In the genomic region with DNA sequence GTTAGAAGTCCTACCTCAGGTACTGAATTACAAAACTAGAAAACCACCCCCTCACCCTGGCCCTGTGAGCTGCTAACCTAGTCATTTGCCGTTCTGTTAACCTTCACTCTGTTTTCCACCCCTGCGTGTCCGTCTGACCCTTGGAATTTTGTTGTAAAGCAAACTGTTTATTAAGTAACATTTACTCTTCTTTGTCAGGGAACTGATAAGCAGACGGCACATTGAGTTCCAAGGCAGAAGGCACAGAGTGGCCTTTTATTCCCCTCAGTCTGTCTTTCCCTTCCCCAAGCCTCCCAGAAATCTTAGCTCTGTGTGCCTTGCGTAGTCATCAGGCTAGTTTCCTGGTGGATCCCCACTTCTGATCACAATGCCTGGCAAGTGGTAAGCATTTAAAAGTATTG, we compare ENCODE assay signal across 26 mouse cellular contexts. TPM values are rescaled to one million over a fixed set of nuclear protein-coding genes. Genes with fewer than 3 reads are reported as not detected.
DNase-seq lines count a peak whose midpoint lies in the region; ATAC-seq and TF ChIP-seq lines count a peak whose summit lies in the region.
"Had no signal": no experiment of that assay in that cellular context is flagged by ENCODE, and none has a peak within 500 bp of the region (broad histone marks: within the 10 kb centered on the region; RNA-seq: fewer than 3 reads in every experiment).

No protein-coding gene starts in this region.

- no peaks in the 10 kb centered on the region for H3K4me1 ChIP-seq in lung, embryonic 14.5 days (ENCODE audit: insufficient read depth)
- peaks cover 9% of the 10 kb centered on the region; the same call in 1 of the 2 replicates for H3K4me1 ChIP-seq in liver, embryonic 12.5 days
- no peaks in the 10 kb centered on the region for H3K4me1 ChIP-seq in stomach, postnatal 0 days (replicated peaks; ENCODE audit: control insufficient read depth, insufficient read depth)
- H3K4me1 ChIP-seq: embryonic facial prominence, embryonic 12.5 days; limb, embryonic 15.5 days; midbrain, embryonic 12.5 days had no signal

- WGBS in lung, embryonic 14.5 days: 34% methylated on average over 5 of the region's 5 CpGs
- 58% methylated on average over 5 of the region's 5 CpGs for WGBS in liver, embryonic 12.5 days (ENCODE audit: insufficient replicate concordance)
- WGBS in stomach, postnatal 0 days: 49% methylated on average over 5 of the region's 5 CpGs

- no peak for ATAC-seq in lung, embryonic 14.5 days (ENCODE audit: insufficient read depth)
- peak; percentile 53 for ATAC-seq in liver, embryonic 12.5 days
- ATAC-seq in stomach, postnatal 0 days (ENCODE audit: low FRiP score, low TSS enrichment): peak; percentile 52
- ATAC-seq in megakaryocyte-erythroid progenitor cell, adult 5-6 weeks (replicated peaks; ENCODE audit: low FRiP score, low TSS enrichment, poor library complexity, severe bottlenecking): no peak
- ATAC-seq: forebrain, embryonic 14.5 days; Patski had no signal

- H3K4me3 ChIP-seq in lung, embryonic 14.5 days (ENCODE audit: low read depth, low read length): no peak overlapping the region
- H3K4me3 ChIP-seq in liver, embryonic 12.5 days: no peak overlapping the region
- no peak overlapping the region for H3K4me3 ChIP-seq in stomach, postnatal 0 days (ENCODE audit: low read depth, low read length)
- H3K4me3 ChIP-seq: embryonic facial prominence, embryonic 12.5 days; erythroblast, embryonic 14.5 days; heart, adult 2 months; limb, embryonic 15.5 days; midbrain, embryonic 12.5 days had no signal

- TF ChIP-seq CTCF in lung, embryonic 14.5 days (IDR thresholded peaks at IDR 0.05; ENCODE audit: low read depth): no peak
- no peak for TF ChIP-seq CTCF in stomach, postnatal 0 days (IDR thresholded peaks at IDR 0.05; ENCODE audit: low read depth)

- DNase-seq in heart, adult 11 months: peak; percentile 93
- DNase-seq in heart, postnatal 10 days: no peak
- peak; percentile 7 for DNase-seq in lung, embryonic 14.5 days
- no peak for DNase-seq in lung, postnatal 4 days
- DNase-seq in stomach, postnatal 0 days (ENCODE audit: low spot score): peak; percentile 36
- no peak for DNase-seq in cerebellum, postnatal 25 days
- DNase-seq: adrenal gland, postnatal 10 days; cerebellum, adult 9-11 months; gastrocnemius, postnatal 14 days; heart, adult 2 months; heart, postnatal 4 days; thymus, adult 2 months had no signal

- intact Hi-C loops in heart, postnatal 10 days (cut with DNase I): no loop called here

- no peaks in the 10 kb centered on the region for H3K36me3 ChIP-seq in lung, embryonic 14.5 days (ENCODE audit: insufficient read depth)
- H3K36me3 ChIP-seq in liver, embryonic 12.5 days: no peaks in the 10 kb centered on the region
- no peaks in the 10 kb centered on the region for H3K36me3 ChIP-seq in stomach, postnatal 0 days (ENCODE audit: control insufficient read depth, insufficient read depth, low read length)
- H3K36me3 ChIP-seq: embryonic facial prominence, embryonic 12.5 days; limb, embryonic 15.5 days; midbrain, embryonic 12.5 days had no signal

- H3K27ac ChIP-seq in lung, embryonic 14.5 days (ENCODE audit: low read depth): no peak overlapping the region
- 0 out of 2 replicates have a peak overlapping the region, but pooled peaks have one; percentile 43 for H3K27ac ChIP-seq in liver, embryonic 12.5 days
- no peak overlapping the region for H3K27ac ChIP-seq in stomach, postnatal 0 days (replicated peaks)
- H3K27ac ChIP-seq: embryonic facial prominence, embryonic 12.5 days; heart, adult 2 months; limb, embryonic 15.5 days; macrophage; midbrain, embryonic 12.5 days had no signal

- H3K9ac ChIP-seq in lung, embryonic 14.5 days: no peak overlapping the region
- H3K9ac ChIP-seq in liver, embryonic 12.5 days: no peak overlapping the region
- H3K9ac ChIP-seq in stomach, postnatal 0 days (ENCODE audit: low read length): no peak overlapping the region
- H3K9ac ChIP-seq: embryonic facial prominence, embryonic 12.5 days; limb, embryonic 15.5 days; midbrain, embryonic 12.5 days had no signal

- H3K9me3 ChIP-seq in lung, embryonic 14.5 days (ENCODE audit: low read depth, low read length): no peaks in the 10 kb centered on the region
- no peaks in the 10 kb centered on the region for H3K9me3 ChIP-seq in liver, embryonic 12.5 days (replicated peaks)
- H3K9me3 ChIP-seq in stomach, postnatal 0 days (ENCODE audit: control insufficient read depth, low read length): no peaks in the 10 kb centered on the region
- H3K9me3 ChIP-seq: embryonic facial prominence, embryonic 12.5 days; limb, embryonic 15.5 days; midbrain, embryonic 12.5 days had no signal

- TF ChIP-seq EP300 in stomach, postnatal 0 days (optimal IDR thresholded peaks at IDR 0.05): no peak

- H3K27me3 ChIP-seq in lung, embryonic 14.5 days (ENCODE audit: insufficient read depth, low read length): no peaks in the 10 kb centered on the region
- no peaks in the 10 kb centered on the region for H3K27me3 ChIP-seq in liver, embryonic 12.5 days (replicated peaks)
- no peaks in the 10 kb centered on the region for H3K27me3 ChIP-seq in stomach, postnatal 0 days (ENCODE audit: control insufficient read depth, insufficient read depth, low read length)
- H3K27me3 ChIP-seq: embryonic facial prominence, embryonic 12.5 days; limb, embryonic 15.5 days; midbrain, embryonic 12.5 days; Patski had no signal

- no peak overlapping the region for H3K4me2 ChIP-seq in lung, embryonic 14.5 days
- no peak overlapping the region for H3K4me2 ChIP-seq in liver, embryonic 12.5 days
- H3K4me2 ChIP-seq in stomach, postnatal 0 days (replicated peaks; ENCODE audit: low read depth): no peak overlapping the region
- H3K4me2 ChIP-seq: embryonic facial prominence, embryonic 12.5 days; limb, embryonic 15.5 days; midbrain, embryonic 12.5 days had no signal

RNA-seq across cellular contexts. Expression of gene Acox2, which starts 14.9 kb away (rescaled TPM):
- total RNA-seq in heart, postnatal 10 days (2021): under 1 TPM in 1 of 2 experiments, not detected in 1; 0.69 TPM
- polyA plus RNA-seq in lung, embryonic 14.5 days (2014; fragmentation: Nextera tagmentation; extraction: Ambion mirVana): 0.47 and 0.78 TPM in 2 replicates
- 2.8 and 3.5 TPM in 2 replicates for polyA plus RNA-seq in liver, embryonic 12.5 days (2016; fragmentation: Nextera tagmentation; extraction: Ambion mirVana)
- 6.0 and 7.2 TPM in 2 replicates for polyA plus RNA-seq in stomach, postnatal 0 days (2015; fragmentation: Nextera tagmentation; extraction: Ambion mirVana)
- not detected in 2 replicates for total RNA-seq in megakaryocyte-erythroid progenitor cell, adult 5-6 weeks (2014; fragmentation: Nextera tagmentation)
- not detected in 2 replicates for total RNA-seq in megakaryocyte-erythroid progenitor cell, adult 5-6 weeks (2017)
- total RNA-seq: ES-E14; heart, postnatal 4 days; layer of hippocampus, adult 18-20 months; left cerebral cortex, postnatal 25 days; monocyte, adult 5-6 weeks had no signal
- polyA plus RNA-seq: embryonic facial prominence, embryonic 12.5 days; erythroblast, embryonic 14.5 days; forebrain, embryonic 14.5 days; heart, embryonic 14.5 days; macrophage; midbrain, embryonic 12.5 days had no signal

RNA-seq across cellular contexts. Expression of gene Kctd6, which starts 30.3 kb away (rescaled TPM):
- total RNA-seq in heart, postnatal 10 days (2021): 10 to 100 TPM; 11.8 to 14.8 TPM
- 15.6 and 16.6 TPM in 2 replicates for polyA plus RNA-seq in lung, embryonic 14.5 days (2014; fragmentation: Nextera tagmentation; extraction: Ambion mirVana)
- 7.8 and 8.6 TPM in 2 replicates for polyA plus RNA-seq in liver, embryonic 12.5 days (2016; fragmentation: Nextera tagmentation; extraction: Ambion mirVana)
- 12.9 and 13.8 TPM in 2 replicates for polyA plus RNA-seq in stomach, postnatal 0 days (2015; fragmentation: Nextera tagmentation; extraction: Ambion mirVana)
- total RNA-seq in megakaryocyte-erythroid progenitor cell, adult 5-6 weeks (2014; fragmentation: Nextera tagmentation): 9.3 and 10.7 TPM in 2 replicates
- 5.5 and 8.1 TPM in 2 replicates for total RNA-seq in megakaryocyte-erythroid progenitor cell, adult 5-6 weeks (2017)

Comparison
In these comparisons a context has a peak if more than half of its experiments do, and no peak if none do; other contexts are left out.
1. DNase-seq: peak in heart, adult 11 months (single experiment), lung, embryonic 14.5 days (single experiment) and stomach, postnatal 0 days (single experiment); none in heart, postnatal 10 days (0 of 2), lung, postnatal 4 days (0 of 2) and cerebellum, postnatal 25 days (0 of 2).
2. ATAC-seq: peak in liver, embryonic 12.5 days (single experiment) and stomach, postnatal 0 days (single experiment); none in lung, embryonic 14.5 days (single experiment) and megakaryocyte-erythroid progenitor cell, adult 5-6 weeks (single experiment).